Mouse (Mus musculus) CH12.LX (cell line): Measurements from ENCODE around the gene N4bp2l1.

Experiments used
- BHLHE40 ChIP-seq: IDR thresholded peaks from 2 replicates; pipeline ENCODE4 v1.6.1; 2011; ENCODE audit warnings: mild to moderate bottlenecking, low read depth, low read length, improper control_type of control experiment
- CTCF ChIP-seq, 2 experiments: IDR thresholded peaks in 1 of 2; conservative IDR thresholded peaks in 1 of 2; 2 replicates each; pipeline ENCODE4 v1.5.1; 2011 to 2012; ENCODE audit warnings: low read depth in 2 of 2, low read length in 2 of 2, improper control_type of control experiment in 1 of 2, inconsistent platforms in 1 of 2, mild to moderate bottlenecking in 1 of 2, moderate library complexity in 1 of 2
- ELF1 ChIP-seq: IDR thresholded peaks from 2 replicates; pipeline ENCODE4 v1.6.1; 2014; ENCODE audit warnings: low read depth, mild to moderate bottlenecking, inconsistent platforms, low read length, improper control_type of control experiment
- EP300 ChIP-seq: IDR thresholded peaks from 2 replicates; pipeline ENCODE4 v1.6.1; 2011; ENCODE audit warnings: low read length, improper control_type of control experiment
- HCFC1 ChIP-seq: IDR thresholded peaks from 2 replicates; pipeline ENCODE4 v1.6.1; 2012; ENCODE audit warnings: low read depth, mild to moderate bottlenecking, inconsistent platforms, low read length, improper control_type of control experiment
- IRF4 ChIP-seq: IDR thresholded peaks from 2 replicates; pipeline ENCODE4 v1.6.1; 2014; ENCODE audit warnings: low read depth, mild to moderate bottlenecking, inconsistent platforms, low read length, improper control_type of control experiment
- MAFK ChIP-seq: IDR thresholded peaks from 2 replicates; pipeline ENCODE4 v1.6.1; 2011; ENCODE audit warnings: low read length, improper control_type of control experiment; ENCODE audit not compliant: insufficient replicate concordance
- MAX ChIP-seq: IDR thresholded peaks from 2 replicates; pipeline ENCODE4 v1.6.1; 2011; ENCODE audit warnings: low read length, improper control_type of control experiment
- NELFE ChIP-seq: IDR thresholded peaks from 2 replicates; pipeline ENCODE4 v1.6.1; 2011; ENCODE audit warnings: low read depth, low read length, improper control_type of control experiment
- POLR2A ChIP-seq: IDR thresholded peaks from 2 replicates; pipeline ENCODE4 v1.6.1; 2011; ENCODE audit warnings: low read depth, mild to moderate bottlenecking, improper control_type of control experiment, low read length
- RCOR1 ChIP-seq: conservative IDR thresholded peaks from 2 replicates; pipeline ENCODE4 v1.6.1; 2012; ENCODE audit warnings: low read depth, mild to moderate bottlenecking, inconsistent platforms, low read length, improper control_type of control experiment
- USF2 ChIP-seq: conservative IDR thresholded peaks from 2 replicates; pipeline ENCODE4 v1.6.1; 2011; ENCODE audit warnings: low read depth, low read length, improper control_type of control experiment
- ZC3H11A ChIP-seq: IDR thresholded peaks from 2 replicates; pipeline ENCODE4 v1.6.1; 2012; ENCODE audit warnings: low read depth, mild to moderate bottlenecking, inconsistent platforms, low read length, improper control_type of control experiment

DNA sequence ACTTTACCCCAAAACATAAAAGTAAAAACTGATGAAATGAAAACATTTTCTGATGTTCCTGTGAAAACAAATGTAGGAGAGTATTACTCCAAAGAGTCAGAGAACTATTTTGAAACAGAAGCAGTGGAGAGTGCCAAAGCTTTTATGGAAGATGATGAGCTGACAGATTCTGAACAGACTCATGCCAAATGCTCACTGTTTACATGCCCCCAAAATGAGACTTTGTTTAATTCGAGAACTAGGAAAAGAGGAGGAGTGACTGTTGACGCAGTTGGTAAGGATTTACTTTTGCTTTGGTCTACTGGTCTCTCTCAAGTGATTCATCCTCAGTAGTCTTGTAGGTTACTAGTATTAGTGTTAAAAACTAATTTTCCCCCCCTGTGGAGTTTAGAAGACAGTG, 53.8 kb downstream of the N4bp2l1 start:
- TF ChIP-seq MAFK (no peak), EP300 (no peak), IRF4 (no peak), NELFE (no peak), USF2 (no peak), CTCF (conservative IDR thresholded peaks at IDR 0.05 in 1 of 2, IDR thresholded peaks at IDR 0.05 in 1 of 2; ENCODE audit: low read depth in 2 of 2, low read length in 2 of 2) (no peak), MAX (no peak), BHLHE40 (no peak), ELF1 (no peak), ZC3H11A (no peak), POLR2A (no peak), HCFC1 (no peak), RCOR1 (no peak)
